Mouse (Mus musculus): ENCODE data around the gene Foxj3.

GRCm38 (mm10) chr4:119566322-119566835, 29.6 kb downstream of the Foxj3 start:
- TF ChIP-seq GATA1 (IDR thresholded peaks at IDR 0.05; ENCODE audit: borderline replicate concordance, low read length), result no peak
- TF ChIP-seq FLI1 (IDR thresholded peaks at IDR 0.05; ENCODE audit: low read length), result no peak

Data from megakaryocyte, embryonic 14.5 days (primary cell).